Mouse (Mus musculus) lung, postnatal 25 days (tissue): ENCODE measurements at regions not wholly inside any gene's neighbourhood (a gene's known extent, or its start where the extent isn't known, plus 50 kb on each side); places are given as distances from the start of the nearest gene placed in this dataset.

Experiments used
- DNase-seq: peaks from one replicate; pipeline ENCODE4 v3.0.0; 2022; ENCODE audit warnings: low spot score

GRCm38 (mm10) chr10:113034356-113034755 lies 105.6 kb upstream of the Atxn7l3b start:
- DNase-seq = no peak

- no peak for DNase-seq
Observed at GRCm38 (mm10) chr10:113032870-113033269, 104.1 kb upstream of the Atxn7l3b start.

- peak; percentile 5 for DNase-seq
Observed at GRCm38 (mm10) chr10:113027300-113027699, 98.5 kb upstream of the Atxn7l3b start.

- DNase-seq = no peak
Observed at GRCm38 (mm10) chr10:113024633-113025032, 95.8 kb upstream of the Atxn7l3b start.

GRCm38 (mm10) chr10:113009124-113009523 lies 80.3 kb upstream of the Atxn7l3b start:
- no peak for DNase-seq

GRCm38 (mm10) chr10:112990720-112991119 lies 61.9 kb upstream of the Atxn7l3b start:
- no peak for DNase-seq

- DNase-seq = no peak
Observed at GRCm38 (mm10) chr10:112982697-112983096, 53.9 kb upstream of the Atxn7l3b start.
